Mouse (Mus musculus) central nervous system, embryonic 18 days (tissue): ENCODE data around the gene Gpx6. TPM values are rescaled to one million over a fixed set of nuclear protein-coding genes. Genes with fewer than 3 reads are reported as not detected.

Source experiments
- polyA plus RNA-seq: library from polyadenylated mRNA; depleted of rRNA; stranded (reverse); fragments of >200 nt; gene quantifications from 2 replicates; pipeline ENCODE4 v1.2.3, GENCODE M21; 2012; rRNA removed

The Gpx6 gene
- 0.27 and 0.28 TPM in 2 replicates for polyA plus RNA-seq

GRCm38 (mm10) chr13:21311926-21312325, at the start of gene Gpx6:
Gene Gpx6, plus strand, starts transcription at chr13:21312125.

GRCm38 (mm10) chr13:21292631-21293030, 19.3 kb upstream of the Gpx6 start, which contains the start of gene Gpx5:
Gene Gpx5, minus strand, starts transcription at chr13:21292731.

GRCm38 (mm10) chr13:21346610-21347009, 34.7 kb downstream of the Gpx6 start, which contains the start of gene Olfr1367:
Gene Olfr1367, plus strand, starts transcription at chr13:21346910.

GRCm38 (mm10) chr13:21362621-21363248, 50.8 kb downstream of the Gpx6 start, which contains the start of gene Zscan12:
Gene Zscan12, plus strand, starts transcription at chr13:21362820.

Other genes starting within 250 kb of the Gpx6 start
- not detected in 2 replicates for gene Olfr1370, start 237.2 kb upstream of the Gpx6 start, polyA plus RNA-seq
- gene Olfr1369-ps1, start 200.6 kb upstream of the Gpx6 start, polyA plus RNA-seq = not detected in 2 replicates
- not detected in 2 replicates for gene Olfr263, start 182.5 kb upstream of the Gpx6 start, polyA plus RNA-seq
- not detected in 2 replicates for gene Olfr1368, start 166.3 kb upstream of the Gpx6 start, polyA plus RNA-seq
- gene Trim27, start 132.7 kb upstream of the Gpx6 start, polyA plus RNA-seq = 60.6 and 61.1 TPM in 2 replicates
- gene Gpx5, start 19.4 kb upstream of the Gpx6 start, polyA plus RNA-seq = 0.05 and 0.06 TPM in 2 replicates
- gene Olfr1367, start 34.8 kb downstream of the Gpx6 start, polyA plus RNA-seq = not detected in 2 replicates
- 9.0 TPM in 2 replicates for gene Zscan12, start 50.7 kb downstream of the Gpx6 start, polyA plus RNA-seq
- gene Zkscan3, start 90.6 kb downstream of the Gpx6 start, polyA plus RNA-seq = 66.5 and 71.3 TPM in 2 replicates
- 3.7 and 4.3 TPM in 2 replicates for gene Pgbd1, start 128.9 kb downstream of the Gpx6 start, polyA plus RNA-seq
- 39.3 and 43.0 TPM in 2 replicates for gene Zscan26, start 141.6 kb downstream of the Gpx6 start, polyA plus RNA-seq
- 0.78 and 0.91 TPM in 2 replicates for gene Nkapl, start 156.4 kb downstream of the Gpx6 start, polyA plus RNA-seq
- gene Zkscan4, start 166.8 kb downstream of the Gpx6 start, polyA plus RNA-seq = 6.5 and 7.1 TPM in 2 replicates
- gene Gm10065, start 167.3 kb downstream of the Gpx6 start, polyA plus RNA-seq = not detected in 2 replicates
- gene AK157302, start 183.1 kb downstream of the Gpx6 start, polyA plus RNA-seq = 0.43 and 0.57 TPM in 2 replicates
- 3.5 and 11.8 TPM in 2 replicates for gene Gm11273, start 189.3 kb downstream of the Gpx6 start, polyA plus RNA-seq
- 7.2 and 7.3 TPM in 2 replicates for gene Zkscan8, start 219.0 kb downstream of the Gpx6 start, polyA plus RNA-seq
- not detected in 2 replicates for gene Olfr1366, start 230.7 kb downstream of the Gpx6 start, polyA plus RNA-seq
- gene Olfr1535, start 247.8 kb downstream of the Gpx6 start, polyA plus RNA-seq = not detected in 2 replicates